In the genomic region with DNA sequence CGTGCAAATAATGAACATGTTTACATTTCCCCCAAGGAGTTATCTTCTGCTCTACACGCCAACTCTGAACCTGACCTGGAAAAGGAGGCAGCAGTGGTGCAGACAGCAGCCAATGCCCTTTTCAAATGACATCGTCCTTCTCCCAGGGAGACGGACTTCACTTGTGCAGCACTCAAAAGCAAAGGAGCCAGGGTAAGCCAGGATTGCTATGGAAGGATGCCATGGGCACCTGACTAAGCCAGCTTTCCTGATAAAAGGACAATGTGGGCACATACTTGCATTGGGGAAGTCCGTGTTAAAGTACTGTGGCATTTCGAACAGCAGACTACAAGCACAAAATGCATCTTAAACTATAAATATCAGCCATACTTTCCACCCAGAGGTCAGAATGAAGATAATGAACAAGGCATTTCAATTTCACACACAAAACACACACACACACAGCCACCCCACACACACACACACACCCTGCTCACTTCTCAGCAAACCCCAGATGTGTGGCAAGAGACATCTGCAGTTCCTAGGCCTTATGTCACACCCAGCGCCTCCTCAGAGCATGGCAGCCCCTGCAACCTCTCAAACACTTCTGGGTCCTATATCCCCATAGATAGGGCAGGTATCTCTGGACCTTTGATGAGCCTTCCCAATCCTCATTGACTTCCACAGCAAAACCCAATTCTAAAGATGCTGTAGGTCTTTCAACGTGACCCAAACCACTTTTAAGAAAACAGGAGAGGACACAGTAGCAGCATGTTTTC, we compare ENCODE assay signal across 8 mouse cellular contexts. TPM values are rescaled to one million over a fixed set of nuclear protein-coding genes. Genes with fewer than 3 reads are reported as not detected.
A peak's percentile ranks its signal among the peaks of the same experiment; 100 is the strongest.
DNase-seq lines count a peak whose midpoint lies in the region; ATAC-seq lines count a peak whose summit lies in the region.

No protein-coding gene starts in this region.

- H3K9ac ChIP-seq in lung, embryonic 16.5 days (ENCODE audit: low read length) = peak overlapping the region; percentile 97; the same call in 1 of the 2 replicates
- H3K9ac ChIP-seq in embryonic facial prominence, embryonic 13.5 days = peak overlapping the region; percentile 79

- no peaks in the 10 kb centered on the region; the same call in 1 of the 2 replicates for H3K9me3 ChIP-seq in lung, embryonic 16.5 days (ENCODE audit: control insufficient read depth, low read length)
- no peaks in the 10 kb centered on the region for H3K9me3 ChIP-seq in embryonic facial prominence, embryonic 13.5 days
- H3K9me3 ChIP-seq in hindbrain, embryonic 10.5 days = no peaks in the 10 kb centered on the region

- intact Hi-C loops in left cerebral cortex, postnatal 14 days (cut with DNase I) = loop anchor here (5.0 kb wide), 1 partner anchor 57 kb away; no protein-coding TSS in a partner anchor

- ATAC-seq in lung, embryonic 16.5 days (ENCODE audit: low read depth) = no peak
- ATAC-seq in embryonic facial prominence, embryonic 13.5 days (ENCODE audit: insufficient number of reproducible peaks, insufficient read depth, low FRiP score, low TSS enrichment, low read depth) = no peak
- ATAC-seq in megakaryocyte progenitor cell, adult 5-6 weeks (replicated peaks; ENCODE audit: poor library complexity) = peak; percentile 30

- H3K27me3 ChIP-seq in lung, embryonic 16.5 days (ENCODE audit: control insufficient read depth, insufficient read depth, low read depth, low read length) = no peaks in the 10 kb centered on the region
- H3K27me3 ChIP-seq in embryonic facial prominence, embryonic 13.5 days = no peaks in the 10 kb centered on the region
- H3K27me3 ChIP-seq in hindbrain, embryonic 10.5 days (ENCODE audit: insufficient read depth, poor library complexity, severe bottlenecking) = no peaks in the 10 kb centered on the region; the same call in 1 of the 2 replicates

- 21% methylated on average over 8 of the region's 8 CpGs for WGBS in lung, embryonic 16.5 days
- WGBS in embryonic facial prominence, embryonic 13.5 days = 40% methylated on average over 8 of the region's 8 CpGs
- 40% methylated on average over 8 of the region's 8 CpGs for WGBS in hindbrain, embryonic 10.5 days

- no peak for DNase-seq in lung, postnatal 14 days
- no peak for DNase-seq in hindbrain, embryonic 10.5 days (ENCODE audit: low spot score)
- no peak for DNase-seq in left cerebral cortex, adult 9 months (ENCODE audit: low spot score in 2 of 2)
- DNase-seq in right cerebral cortex, postnatal 14 days = no peak
- no peak for DNase-seq in left cerebral cortex, postnatal 14 days (ENCODE audit: low spot score in 2 of 2)

- H3K36me3 ChIP-seq in lung, embryonic 16.5 days (ENCODE audit: control insufficient read depth, insufficient read depth, low read length) = no peaks in the 10 kb centered on the region
- H3K36me3 ChIP-seq in embryonic facial prominence, embryonic 13.5 days = no peaks in the 10 kb centered on the region
- no peaks in the 10 kb centered on the region for H3K36me3 ChIP-seq in hindbrain, embryonic 10.5 days

- H3K4me2 ChIP-seq in lung, embryonic 16.5 days (ENCODE audit: low read depth, low read length) = peak overlapping the region; percentile 98
- H3K4me2 ChIP-seq in embryonic facial prominence, embryonic 13.5 days = peak overlapping the region; percentile 100

- peaks cover 35% of the 10 kb centered on the region for H3K4me1 ChIP-seq in lung, embryonic 16.5 days (replicated peaks; ENCODE audit: control insufficient read depth, insufficient read depth, low read length)
- peaks cover 55% of the 10 kb centered on the region for H3K4me1 ChIP-seq in embryonic facial prominence, embryonic 13.5 days
- peaks cover 72% of the 10 kb centered on the region for H3K4me1 ChIP-seq in hindbrain, embryonic 10.5 days (replicated peaks)

- H3K4me3 ChIP-seq in lung, embryonic 16.5 days (ENCODE audit: low read length) = peak overlapping the region; percentile 86
- peak overlapping the region; percentile 81 for H3K4me3 ChIP-seq in embryonic facial prominence, embryonic 13.5 days
- H3K4me3 ChIP-seq in hindbrain, embryonic 10.5 days = peak overlapping the region; percentile 84

- no peak overlapping the region for H3K27ac ChIP-seq in lung, embryonic 16.5 days (ENCODE audit: low read length)
- no peak overlapping the region for H3K27ac ChIP-seq in embryonic facial prominence, embryonic 13.5 days
- no peak overlapping the region; the same call in 1 of the 2 replicates for H3K27ac ChIP-seq in hindbrain, embryonic 10.5 days

RNA-seq across cellular contexts. Expression of gene Taf4, which starts 2.4 kb away (rescaled TPM):
- polyA plus RNA-seq in lung, embryonic 16.5 days (2015; fragmentation: Nextera tagmentation; extraction: Ambion mirVana) = 3.0 and 3.5 TPM in 2 replicates
- 3.7 and 3.9 TPM in 2 replicates for polyA plus RNA-seq in embryonic facial prominence, embryonic 13.5 days (2015; fragmentation: Nextera tagmentation; extraction: Ambion mirVana)
- polyA plus RNA-seq in hindbrain, embryonic 10.5 days (2016; fragmentation: Nextera tagmentation; extraction: Ambion mirVana) = 3.7 and 4.4 TPM in 2 replicates
- 21.7 and 24.4 TPM in 2 replicates for total RNA-seq in megakaryocyte progenitor cell, adult 5-6 weeks (2015)
- 15.1 and 18.0 TPM in 2 replicates for total RNA-seq in megakaryocyte progenitor cell, adult 5-6 weeks (2017)
- total RNA-seq in left cerebral cortex, postnatal 14 days (2021) = 10 to 100 TPM; 15.2 to 17.4 TPM

RNA-seq across cellular contexts. Expression of gene Lsm14b, which starts 50.7 kb away (rescaled TPM):
- 4.6 and 5.0 TPM in 2 replicates for polyA plus RNA-seq in lung, embryonic 16.5 days (2015; fragmentation: Nextera tagmentation; extraction: Ambion mirVana)
- polyA plus RNA-seq in embryonic facial prominence, embryonic 13.5 days (2015; fragmentation: Nextera tagmentation; extraction: Ambion mirVana) = 11.1 and 11.4 TPM in 2 replicates
- polyA plus RNA-seq in hindbrain, embryonic 10.5 days (2016; fragmentation: Nextera tagmentation; extraction: Ambion mirVana) = 9.4 and 12.9 TPM in 2 replicates
- total RNA-seq in megakaryocyte progenitor cell, adult 5-6 weeks (2015) = 8.3 and 9.7 TPM in 2 replicates
- 23.5 and 23.9 TPM in 2 replicates for total RNA-seq in megakaryocyte progenitor cell, adult 5-6 weeks (2017)
- total RNA-seq in left cerebral cortex, postnatal 14 days (2021) = 100 to 1,000 TPM; 129 to 133 TPM
